Mouse (Mus musculus): ENCODE data around the gene Rab34.

DNA sequence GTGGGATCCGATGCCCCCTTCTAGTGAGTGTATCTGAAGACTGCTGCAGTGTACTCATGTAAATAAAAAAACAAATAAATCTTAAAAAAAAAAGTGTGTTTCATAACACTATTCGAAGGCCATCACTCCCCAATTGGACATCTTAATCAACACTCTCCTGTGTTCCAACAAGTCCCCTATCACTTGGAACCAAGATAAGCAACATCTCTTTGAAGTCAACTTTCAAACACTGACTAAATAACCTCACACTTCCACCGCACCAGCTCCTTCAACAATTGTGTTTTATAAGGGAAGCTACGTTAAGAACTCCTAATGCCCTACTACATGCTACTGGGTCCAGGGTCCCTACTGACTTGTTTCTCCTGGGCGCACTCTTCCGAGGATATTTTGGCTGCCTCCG is 5.8 kb upstream of the Rab34 start:
- TF ChIP-seq POLR2A (IDR thresholded peaks at IDR 0.05; ENCODE audit: insufficient read length, low read depth) (no peak), MYOG (IDR thresholded peaks at IDR 0.05; ENCODE audit: control insufficient read depth in 1 of 3, insufficient read depth in 1 of 3, insufficient read length in 2 of 3, low read depth in 2 of 3) (no peak), TCF3 (IDR thresholded peaks at IDR 0.05; ENCODE audit: insufficient read length, low read depth) (no peak), USF1 (IDR thresholded peaks at IDR 0.05; ENCODE audit: low read depth) (no peak), MYOD1 (IDR thresholded peaks at IDR 0.05; ENCODE audit: control insufficient read depth in 1 of 3, insufficient read length in 2 of 3, low read depth in 2 of 3) (no peak), CEBPB (IDR thresholded peaks at IDR 0.05; ENCODE audit: insufficient read depth, poor library complexity, severe bottlenecking) (no peak), POLR2AphosphoS2 (IDR thresholded peaks at IDR 0.05; ENCODE audit: insufficient read length, low read depth) (no peak), TCF12 (IDR thresholded peaks at IDR 0.05; ENCODE audit: insufficient read depth, poor library complexity, severe bottlenecking) (no peak), E2F4 (IDR thresholded peaks at IDR 0.05; ENCODE audit: insufficient read depth) (no peak), REST (IDR thresholded peaks at IDR 0.05; ENCODE audit: insufficient read depth, insufficient read length) (no peak)

Measured in myocyte (in vitro differentiated cells).